Mouse (Mus musculus) brain, embryonic 14.5 days (tissue): ENCODE data around the gene Hspa1a.

Experiments used
- CTCF ChIP-seq: fragments of 200-500 bp; IDR thresholded peaks from 2 replicates; pipeline ENCODE4 v1.5.1; 2012; ENCODE audit warnings: inconsistent platforms, mild to moderate bottlenecking, moderate library complexity, borderline replicate concordance; ENCODE audit not compliant: insufficient read depth, insufficient read length; ENCODE audit errors: extremely low read depth
- POLR2A ChIP-seq: fragments of 200-500 bp; IDR thresholded peaks from 2 replicates; pipeline ENCODE4 v1.6.1; 2012; ENCODE audit warnings: mild to moderate bottlenecking, inconsistent platforms, borderline replicate concordance; ENCODE audit not compliant: poor library complexity, insufficient read depth, insufficient read length, severe bottlenecking; ENCODE audit errors: extremely low read depth

DNA sequence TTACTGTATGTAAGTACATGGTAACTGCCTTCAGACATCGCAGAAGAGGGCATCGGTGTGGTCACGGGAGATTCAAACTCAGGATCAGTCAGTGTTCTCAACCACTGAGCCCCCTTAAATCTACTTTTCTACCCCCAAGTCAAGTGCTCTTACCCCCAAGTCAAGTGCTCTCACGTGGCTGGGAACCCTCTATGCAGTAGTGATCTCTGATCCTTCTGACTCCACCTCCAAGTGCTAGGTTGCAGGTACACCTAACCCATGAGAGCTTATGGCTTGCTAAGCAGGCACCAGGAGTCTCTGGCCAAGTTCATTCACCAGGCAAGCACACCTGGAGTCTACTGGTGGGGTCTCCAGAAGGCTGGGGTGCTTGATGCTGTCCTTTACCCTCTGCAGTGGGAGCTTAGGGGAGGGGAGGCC, 22.4 kb downstream of the Hspa1a start:
- TF ChIP-seq CTCF (no peak), POLR2A (0 out of 2 replicates have a peak, but pooled peaks have one; percentile 12)
